Mouse (Mus musculus) 3134 (cell line): ENCODE data around the gene Irgq.

Experiments used
- DNase-seq: peaks from one replicate; pipeline ENCODE4 v3.0.0-alpha.2; 2011; ENCODE audit warnings: low spot score; ENCODE audit not compliant: insufficient read length; ENCODE audit errors: extremely low read depth

Gene Irgq

DNA sequence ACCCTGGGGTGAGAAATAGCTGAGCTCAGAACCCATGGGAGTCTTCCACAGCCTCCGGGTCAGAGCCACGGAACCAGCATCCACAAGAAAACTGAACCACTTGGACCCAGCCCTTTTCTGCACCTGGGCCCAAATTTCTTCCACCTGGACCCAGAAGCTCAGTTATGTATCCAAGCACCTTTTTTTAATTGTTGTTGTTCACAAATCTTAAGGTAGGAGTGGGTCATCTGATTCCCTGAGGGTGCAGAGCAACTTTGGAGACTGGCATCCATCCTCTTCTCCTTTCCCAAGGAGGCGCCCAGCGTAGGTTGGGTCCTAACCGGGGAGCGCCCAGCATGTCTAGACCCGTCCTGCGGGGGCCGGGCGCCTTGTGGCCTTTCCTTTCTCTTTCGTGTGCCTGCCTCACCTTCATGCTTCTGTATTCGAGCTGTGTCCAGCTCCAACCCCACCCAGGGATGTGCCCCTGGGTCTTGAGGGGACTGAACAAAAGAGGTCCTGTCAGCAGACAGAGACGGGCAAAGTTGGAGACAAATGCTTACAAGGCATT, 15.7 kb downstream of the Irgq start, which contains the start of the genes Pinlyp and Xrcc1:
Gene Pinlyp (minus strand): TSS at position 51 of the 547 bp plus-strand sequence.
Gene Xrcc1 (plus strand): TSS at position 222 of the 547 bp plus-strand sequence.
- DNase-seq, result no peak

DNA sequence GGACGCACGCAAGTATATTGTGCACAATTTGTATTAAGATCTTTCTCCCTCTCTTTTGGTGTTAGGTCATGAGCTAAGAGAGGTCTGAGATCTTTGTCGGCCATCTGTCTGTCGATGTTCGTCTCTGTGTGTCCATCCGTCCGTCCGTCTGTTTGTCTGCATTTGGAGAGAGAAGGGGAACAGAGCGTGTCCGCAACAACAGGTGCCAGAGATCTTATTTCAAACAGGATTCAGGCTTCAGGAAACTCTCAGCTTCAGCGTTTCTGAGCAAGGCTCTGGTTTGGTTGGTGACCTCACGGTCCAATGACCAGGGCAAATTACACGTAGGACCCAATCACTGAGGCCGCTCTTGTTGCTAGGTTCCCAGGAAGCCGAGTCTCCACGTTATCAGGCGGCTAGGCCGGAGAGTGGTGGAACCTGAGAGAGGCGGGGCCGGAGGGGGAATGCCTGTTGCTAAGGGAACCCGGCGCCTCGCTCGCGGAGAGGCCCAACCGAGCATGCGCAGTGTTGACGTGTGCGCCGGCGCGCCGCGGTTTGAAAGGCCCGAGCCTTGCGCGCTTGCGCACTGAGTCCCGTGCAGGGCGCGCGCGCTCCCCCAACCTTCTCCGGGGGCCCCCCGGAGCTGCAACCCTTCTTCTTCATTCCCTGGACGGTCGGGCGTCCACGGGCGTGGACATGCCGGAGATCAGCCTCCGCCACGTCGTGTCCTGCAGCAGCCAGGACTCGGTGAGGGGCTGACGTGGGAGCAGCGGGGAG, 16.3 kb downstream of the Irgq start:
- peak; percentile 97 for DNase-seq

DNA sequence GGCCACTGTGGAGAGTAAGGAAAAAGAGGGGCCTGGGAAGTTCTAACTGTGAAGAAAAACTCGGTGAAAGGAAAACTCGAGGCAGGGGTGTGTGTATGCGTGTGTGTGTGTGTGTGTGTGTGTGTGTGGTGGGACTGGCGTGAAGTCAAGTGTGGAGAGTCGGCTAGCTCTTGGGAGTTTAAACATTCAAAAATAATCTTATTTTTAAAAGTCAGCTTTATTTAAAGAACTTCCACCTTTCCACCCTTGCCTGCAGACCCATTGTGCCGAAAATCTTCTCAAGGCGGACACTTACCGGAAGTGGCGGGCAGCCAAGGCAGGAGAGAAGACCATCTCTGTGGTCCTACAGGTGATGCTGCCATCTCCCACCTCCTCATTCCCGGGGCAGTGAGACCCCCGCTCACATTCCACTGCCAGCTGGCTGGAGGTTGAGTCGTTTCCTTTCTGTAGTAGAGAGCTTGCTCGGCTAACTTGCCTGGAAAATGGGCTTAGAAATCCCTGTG, 17.1 kb downstream of the Irgq start:
- no peak for DNase-seq

DNA sequence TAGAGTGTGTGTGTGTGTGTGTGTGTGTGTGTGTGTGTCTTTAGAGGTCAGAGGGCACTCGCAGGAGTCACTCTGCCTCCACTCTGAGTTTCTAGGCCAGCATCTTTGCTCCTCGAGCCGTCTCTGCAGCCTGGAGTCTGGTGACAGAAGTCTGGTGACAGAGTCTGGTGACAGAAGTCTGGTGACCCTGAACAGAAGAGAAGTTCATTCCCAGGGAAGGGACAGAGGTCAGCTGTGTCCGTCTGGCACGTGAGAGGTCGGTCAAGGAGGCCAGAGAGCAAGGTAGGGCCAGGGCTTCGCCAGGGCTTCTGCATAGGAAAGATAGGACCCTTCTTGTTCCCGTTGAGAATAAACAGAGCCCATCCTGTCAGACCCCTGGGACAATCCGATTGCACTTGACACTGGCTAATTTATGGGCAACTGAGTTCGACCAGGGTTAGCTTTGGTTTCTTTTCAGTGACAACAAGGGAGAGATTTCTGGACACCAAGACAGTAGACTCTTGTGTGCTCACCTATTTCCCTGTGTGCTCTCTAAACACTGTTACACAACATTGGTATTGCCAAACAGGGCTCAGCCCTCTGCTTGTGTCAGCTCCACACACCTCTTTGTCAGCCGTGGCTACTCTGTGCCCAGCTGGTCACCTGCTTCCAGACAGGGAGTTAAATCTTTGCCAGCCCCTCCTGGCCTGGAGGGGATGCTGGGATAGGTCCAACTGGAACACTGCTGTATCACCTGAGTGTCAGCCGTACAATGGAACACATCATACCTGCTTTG, 21.7 kb downstream of the Irgq start:
- no peak for DNase-seq

DNA sequence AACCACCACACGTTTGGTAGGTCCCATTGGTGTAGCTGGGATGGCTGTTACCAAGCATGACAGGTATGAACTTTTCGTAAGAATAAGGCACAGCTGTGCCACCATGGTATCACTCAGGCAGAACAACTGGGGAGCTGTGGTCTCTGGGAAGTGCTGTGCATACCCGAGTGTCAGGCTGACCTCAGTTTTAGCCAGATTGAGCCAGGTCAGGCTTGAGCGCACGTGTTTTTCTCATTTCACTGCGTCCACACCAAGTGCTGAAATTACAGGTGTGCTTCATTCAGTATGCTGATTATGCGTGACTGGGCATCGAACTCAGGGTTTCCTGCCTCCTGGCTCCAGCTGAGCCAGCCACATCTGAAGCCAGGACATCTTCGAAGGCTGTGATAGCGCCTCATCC, 25.3 kb downstream of the Irgq start:
- DNase-seq, result no peak

DNA sequence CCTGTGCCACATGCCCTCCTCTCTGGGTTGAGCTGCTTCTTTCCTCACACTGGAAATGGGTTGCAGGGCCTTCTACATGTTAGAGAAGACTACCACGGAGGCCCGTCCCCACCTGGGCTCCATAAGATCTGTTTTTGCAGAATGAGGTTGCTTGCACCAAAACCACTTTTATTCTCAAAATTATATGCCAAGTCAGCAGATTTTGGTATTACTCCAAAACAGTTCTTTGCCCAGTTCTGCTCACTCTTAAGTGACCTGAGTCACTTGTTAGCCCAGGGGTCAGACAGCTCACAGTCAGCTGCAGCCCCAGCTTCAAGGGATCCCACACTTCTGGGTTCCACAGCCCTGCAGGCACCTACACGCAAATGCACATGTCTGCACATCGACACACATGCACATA, 31.0 kb downstream of the Irgq start:
- DNase-seq, result no peak

DNA sequence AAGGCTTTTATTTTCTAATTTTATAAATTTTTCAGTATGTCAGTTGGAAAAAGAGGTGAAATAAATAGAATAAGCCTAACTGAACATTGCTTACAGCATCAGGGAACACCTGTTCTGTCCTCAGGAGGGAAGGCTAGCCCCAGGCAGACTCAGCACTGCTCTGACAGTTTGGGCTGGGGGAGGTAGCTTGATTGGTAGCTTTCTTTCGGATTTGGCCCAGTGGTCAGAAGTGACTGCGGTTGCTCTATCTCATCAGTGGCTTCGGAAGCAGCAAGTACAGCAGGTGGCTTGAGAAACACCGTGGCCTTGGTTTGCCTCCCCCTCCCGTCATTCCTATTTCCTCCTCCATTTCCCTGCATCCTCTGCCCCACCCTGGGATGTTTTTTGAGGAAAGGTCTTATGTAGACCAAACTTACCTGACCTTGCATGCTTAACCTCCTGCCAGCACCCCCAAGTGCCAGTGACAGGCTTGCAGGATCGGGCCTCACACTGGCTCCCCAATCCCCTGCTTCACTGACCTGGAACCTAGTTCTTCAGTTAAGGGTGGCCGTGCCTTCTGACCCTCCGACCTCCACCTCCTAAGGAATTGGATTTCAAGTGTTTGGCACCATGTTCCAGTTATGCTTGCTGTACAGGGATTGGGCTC, 32.8 kb downstream of the Irgq start:
- DNase-seq, result no peak

DNA sequence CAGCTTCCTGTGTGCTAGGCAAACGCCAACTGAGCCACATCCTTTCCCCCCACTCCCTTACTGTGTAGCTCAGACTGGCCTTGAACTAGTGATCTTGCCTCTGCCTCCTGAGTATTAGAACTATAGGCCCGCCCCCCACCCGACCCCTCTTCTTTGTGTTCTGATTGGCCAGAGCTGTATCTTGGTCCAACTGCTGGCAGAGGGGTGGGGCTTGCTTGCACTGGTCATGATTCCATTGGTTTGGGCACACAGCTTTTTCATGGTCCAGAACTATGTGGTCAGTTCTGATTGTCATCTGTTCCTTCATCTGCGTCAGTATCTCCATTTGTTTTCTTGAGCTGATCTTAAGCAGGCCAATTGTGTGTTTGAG, 33.3 kb downstream of the Irgq start:
- no peak for DNase-seq

DNA sequence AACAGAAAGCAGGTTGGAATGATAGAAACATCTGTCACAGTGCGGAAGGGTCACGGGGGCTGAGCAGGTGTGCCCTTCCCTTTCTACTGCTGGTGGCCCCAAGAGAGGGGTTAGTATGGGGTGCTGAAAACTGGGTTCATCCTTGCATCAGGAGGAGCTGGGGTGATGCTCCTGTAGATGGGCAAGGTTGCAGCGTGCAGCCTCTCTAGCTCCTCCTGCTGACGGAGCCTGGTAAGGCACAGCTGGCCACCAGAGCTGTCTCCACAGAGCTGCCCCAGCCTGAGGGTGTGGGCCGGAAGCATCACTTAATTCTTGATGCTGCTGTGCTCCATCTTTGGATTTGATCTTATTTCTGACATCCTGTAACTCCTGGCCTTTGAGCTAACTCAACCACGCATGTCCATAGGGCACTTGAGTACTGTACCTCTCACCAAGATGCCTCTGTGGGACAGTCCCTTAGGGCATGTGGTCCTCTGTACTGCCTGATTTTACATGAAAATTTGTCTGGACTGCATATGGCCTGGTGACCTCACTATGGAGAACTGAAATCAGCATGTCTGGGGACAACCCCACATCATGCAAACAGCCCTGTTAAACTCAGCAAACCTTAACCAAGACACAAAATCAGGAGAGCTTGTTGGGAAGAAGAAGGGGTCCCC, 34.2 kb downstream of the Irgq start:
- peak; percentile 37 for DNase-seq

DNA sequence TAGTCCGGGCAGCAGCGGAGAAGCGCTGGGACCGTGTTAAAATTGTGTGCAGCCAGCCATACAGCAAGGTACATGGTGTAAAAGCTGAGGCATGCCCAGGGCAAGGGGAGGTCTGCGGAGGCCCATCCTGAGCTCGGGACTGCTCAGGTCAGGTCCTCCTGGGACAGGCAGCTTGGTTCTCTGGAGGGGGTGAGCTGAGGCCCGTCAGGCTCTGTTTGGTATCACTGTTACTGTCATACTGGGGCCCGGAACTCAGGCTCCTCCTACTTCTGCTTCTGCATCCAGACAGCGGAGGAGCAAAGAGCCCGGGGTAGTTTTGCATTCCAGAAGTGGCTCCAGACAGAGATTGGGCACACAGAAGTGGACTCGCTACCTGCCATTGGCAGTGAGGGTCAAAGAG, 35.1 kb downstream of the Irgq start:
- DNase-seq, result no peak

DNA sequence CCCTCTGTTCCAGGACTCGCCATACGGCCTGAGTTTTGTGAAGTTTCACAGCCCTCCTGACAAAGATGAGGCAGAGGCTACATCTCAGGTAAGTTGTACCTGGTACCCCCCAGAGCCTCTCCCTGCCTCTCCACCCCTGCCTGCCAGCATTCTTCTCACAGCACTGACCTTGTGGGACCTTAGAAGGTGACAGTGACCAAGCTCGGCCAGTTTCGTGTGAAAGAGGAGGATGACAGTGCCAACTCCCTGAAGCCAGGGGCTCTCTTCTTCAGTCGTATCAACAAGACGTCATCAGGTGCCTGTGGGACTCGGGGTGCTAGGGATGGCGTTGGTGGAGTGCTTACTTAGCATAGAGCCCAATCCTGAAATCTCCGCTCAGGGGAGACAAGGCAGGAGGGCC, 35.7 kb downstream of the Irgq start:
- DNase-seq, result no peak

DNA sequence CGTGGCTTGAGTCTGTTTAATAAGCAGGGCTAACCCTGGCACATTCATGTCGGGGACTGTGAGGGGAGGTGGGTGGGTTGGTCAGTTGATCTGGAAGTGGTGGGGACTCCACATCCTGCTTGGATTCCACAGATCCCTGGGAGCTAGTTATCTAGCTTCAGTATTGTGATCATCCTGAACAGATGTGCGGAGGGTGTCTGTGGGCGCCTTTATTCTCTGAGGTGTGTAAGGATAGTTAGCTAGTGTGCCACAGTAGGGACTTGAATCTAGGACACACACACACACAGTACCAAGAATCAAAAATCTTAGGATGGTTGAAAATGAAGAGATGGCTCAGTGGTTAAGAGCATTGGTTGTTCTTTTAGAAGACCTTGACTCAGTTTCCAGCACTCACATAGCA, 38.0 kb downstream of the Irgq start:
- DNase-seq, result no peak

DNA sequence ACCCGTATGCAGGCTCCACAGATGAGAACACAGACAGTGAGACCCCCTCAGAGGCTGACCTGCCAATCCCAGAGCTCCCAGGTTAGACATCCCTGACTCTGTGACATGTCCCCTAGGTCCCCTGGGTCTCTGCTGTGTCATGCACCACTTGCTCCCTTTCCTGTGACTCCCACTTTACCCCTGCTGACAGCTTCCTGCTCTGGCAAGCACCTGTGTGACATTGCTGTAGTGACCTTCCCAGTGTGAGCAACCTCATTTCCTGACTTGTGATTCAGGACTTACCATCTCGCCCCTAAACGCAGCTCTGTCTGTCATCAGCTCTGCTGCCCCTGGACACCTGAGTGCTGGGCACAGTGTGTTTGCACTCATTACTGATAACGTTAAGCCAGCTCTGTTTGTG, 40.6 kb downstream of the Irgq start:
- DNase-seq, result no peak

DNA sequence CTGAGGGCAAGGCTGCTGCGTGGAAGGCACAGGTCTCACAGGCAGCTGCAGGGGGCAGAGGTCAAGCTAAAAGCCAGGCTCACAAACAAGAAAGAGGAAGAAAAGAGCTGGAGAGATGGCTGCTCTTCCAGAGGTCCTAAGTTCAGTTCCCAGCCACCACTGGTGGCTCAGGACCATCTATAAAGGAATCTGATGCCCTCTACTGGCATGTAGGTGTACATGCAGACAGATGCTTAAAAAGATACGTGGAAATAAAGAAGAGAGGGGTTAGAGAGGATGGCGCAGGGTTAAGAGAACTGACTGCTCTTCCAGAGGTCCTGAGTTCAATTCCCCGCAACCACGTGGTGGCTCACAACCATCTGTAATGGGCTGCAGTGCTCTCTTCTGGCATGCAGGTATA, 42.0 kb downstream of the Irgq start:
- no peak for DNase-seq

DNA sequence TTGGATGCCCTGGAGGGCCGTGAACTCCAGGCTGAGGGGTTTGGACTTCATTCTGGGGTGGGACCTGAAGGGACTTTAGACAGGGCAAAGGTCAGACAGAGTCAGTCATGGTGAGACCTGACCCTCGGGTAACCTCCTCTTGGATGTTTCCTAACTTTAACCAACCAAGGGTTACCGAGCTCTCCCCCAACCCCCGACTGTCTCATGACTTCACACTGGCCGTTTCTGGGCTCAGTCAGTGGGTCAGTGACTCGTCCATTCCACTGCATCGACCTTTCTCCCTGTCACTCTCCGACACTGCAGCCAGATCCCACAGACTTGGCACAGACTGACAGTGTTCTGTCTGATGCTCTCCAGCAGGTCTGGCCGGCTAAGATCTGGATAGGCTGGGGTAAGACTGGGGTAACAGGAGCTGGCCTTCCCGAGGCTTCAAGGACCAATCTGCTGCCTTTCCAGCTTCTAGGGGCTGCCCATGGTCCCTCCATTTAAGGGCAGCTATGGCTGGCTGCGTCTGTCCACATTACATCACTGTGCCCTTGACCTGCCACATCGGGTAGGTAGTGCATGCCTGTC, 43.8 kb downstream of the Irgq start:
- DNase-seq, result no peak

DNA sequence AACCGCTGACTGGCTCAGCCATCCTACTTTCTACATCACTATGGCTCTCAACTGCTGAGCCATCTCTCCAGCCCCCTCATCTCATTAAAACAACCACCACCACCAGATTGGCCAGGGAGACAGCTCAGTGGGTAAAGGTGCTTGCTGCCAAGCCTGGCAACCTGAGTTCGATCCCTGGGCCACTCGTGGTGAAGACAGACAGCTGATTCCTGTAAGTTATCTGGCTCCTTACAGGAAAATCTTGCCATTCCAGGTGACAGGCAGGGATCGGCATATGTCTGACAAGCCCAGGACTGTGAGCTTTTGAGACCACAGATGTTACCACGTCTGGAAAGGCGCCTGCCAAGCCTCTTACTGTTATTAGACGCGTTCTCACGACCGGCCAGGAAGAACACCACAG, 47.3 kb downstream of the Irgq start:
- no peak for DNase-seq

DNA sequence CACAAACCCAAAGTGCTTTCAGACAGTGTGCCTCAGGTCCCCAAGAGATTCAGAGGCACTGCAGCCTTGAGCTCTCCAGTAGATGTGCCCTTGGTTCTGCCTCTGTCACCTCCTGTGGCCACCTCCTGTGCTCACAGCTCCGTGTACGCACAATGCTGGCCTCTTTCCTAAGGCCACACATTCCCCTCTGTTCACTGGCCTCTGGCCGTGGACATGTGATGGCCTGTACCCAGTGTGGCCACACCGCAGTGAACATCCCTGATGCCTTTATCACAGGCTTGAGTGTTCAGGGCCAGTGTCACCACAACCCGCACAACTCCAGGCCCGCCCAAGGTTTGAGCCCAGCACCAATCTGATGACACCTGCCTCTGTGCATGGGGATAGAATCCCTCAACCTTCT, 54.4 kb downstream of the Irgq start:
- DNase-seq, result no peak

DNA sequence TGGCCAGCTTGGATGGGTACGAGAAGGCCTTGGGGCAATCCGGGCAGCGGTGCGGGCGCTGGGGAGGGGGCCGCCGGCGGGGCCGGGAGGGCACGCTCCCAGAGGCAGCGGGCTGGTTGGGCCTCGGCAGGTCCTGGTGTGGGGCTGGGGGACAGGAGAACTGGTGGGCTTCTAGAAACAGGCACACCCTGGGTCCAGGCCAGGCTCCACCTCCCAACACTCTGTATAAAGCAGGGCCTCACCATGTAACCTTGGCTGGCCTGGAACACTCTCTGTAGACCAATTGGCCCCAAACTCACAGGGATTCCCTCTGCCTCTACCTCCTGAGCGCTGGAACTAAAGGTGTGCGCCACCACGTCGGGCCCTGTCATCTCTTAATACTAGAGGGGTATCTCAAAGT, 55.5 kb downstream of the Irgq start:
- DNase-seq, result no peak

DNA sequence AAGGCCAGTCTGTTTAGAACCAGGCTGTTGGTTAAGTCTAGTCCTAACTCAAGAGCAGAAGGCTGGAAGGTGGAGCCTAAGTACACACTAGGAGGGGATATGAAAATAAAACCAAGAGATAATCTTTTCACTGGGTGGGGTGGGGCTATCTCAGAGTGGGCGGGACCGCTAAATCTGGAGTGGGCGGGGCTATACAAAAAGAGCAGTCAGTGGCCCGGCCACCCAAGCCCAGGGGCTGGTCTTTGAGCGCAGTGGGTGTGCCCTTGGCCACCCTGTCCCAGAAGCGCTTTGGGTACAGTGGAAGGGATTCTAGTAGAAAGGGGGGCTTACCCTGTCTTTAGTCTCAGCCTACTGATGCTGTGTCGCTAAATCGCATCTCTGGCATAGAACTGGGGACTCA, 56.3 kb downstream of the Irgq start:
- DNase-seq, result no peak

DNA sequence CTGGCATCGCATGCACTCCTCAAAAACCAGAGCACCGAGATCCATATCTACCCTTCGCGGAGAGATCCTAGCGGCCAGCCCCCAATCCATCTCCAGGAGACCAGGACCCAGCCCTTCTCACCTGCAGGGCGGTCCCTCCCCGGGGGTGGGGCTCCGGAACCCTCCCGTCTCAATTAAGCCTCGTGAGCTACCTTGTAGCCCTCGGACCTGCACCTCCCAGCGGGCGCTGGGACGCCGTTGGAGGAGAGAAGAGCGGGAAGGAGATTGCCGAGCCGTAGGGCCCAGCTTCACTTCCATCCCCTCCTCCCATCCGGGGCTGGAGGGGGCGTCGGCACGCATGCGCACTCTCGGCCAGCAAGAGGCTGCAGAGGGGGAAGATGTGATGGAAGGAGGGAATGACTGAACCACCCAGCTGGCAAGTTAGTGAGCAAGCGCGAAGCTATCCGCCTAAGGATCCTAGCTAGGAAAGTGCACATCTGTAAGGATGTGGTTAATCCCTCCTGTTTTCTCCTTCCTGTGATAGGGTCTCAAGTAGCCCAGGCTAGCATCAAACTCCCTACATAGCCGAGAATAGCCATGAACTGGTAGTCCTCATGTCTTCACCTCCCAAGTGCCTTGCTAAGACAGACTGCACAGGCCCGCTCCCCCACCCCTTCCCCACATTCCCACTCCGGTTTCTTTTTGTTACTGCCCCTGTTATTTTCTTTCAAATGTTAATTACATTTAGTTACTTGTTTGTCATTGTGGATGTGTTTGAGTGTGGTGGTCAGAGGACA, 57.0 kb downstream of the Irgq start, which contains the start of the genes Ethe1 and Zfp575:
Gene Ethe1 (plus strand): TSS at position 214 of the 776 bp plus-strand sequence.
Gene Zfp575 (minus strand): TSS at position 312 of the 776 bp plus-strand sequence.
- DNase-seq, result no peak
